Mouse (Mus musculus) left cerebral cortex, adult 18-20 months (tissue): Measurements from ENCODE around the gene Klhl3. TPM values are rescaled to one million over a fixed set of nuclear protein-coding genes. Genes with fewer than 3 reads are reported as not detected.

Source experiments
- DNase-seq, 2 experiments: peaks; one replicate each; pipeline ENCODE4 v3.0.0; 2021 to 2022; ENCODE audit warnings: low spot score in 2 of 2, mixed read lengths in 1 of 2
- total RNA-seq, 2 experiments: library from RNA; stranded (reverse); gene quantifications; 2 replicates each; pipeline ENCODE4 v1.2.3; 2021

Gene Klhl3
- total RNA-seq, 2 experiments from 2014 or later = 30.1 to 33.9 TPM

GRCm38 (mm10) chr13:58067540-58068103, 45.8 kb downstream of the Klhl3 start:
- no peak for DNase-seq

GRCm38 (mm10) chr13:58066496-58067389, 46.6 kb downstream of the Klhl3 start:
- DNase-seq = no peak

GRCm38 (mm10) chr13:58066081-58066495, 47.3 kb downstream of the Klhl3 start:
- peak; percentile 41 to 58 for DNase-seq

GRCm38 (mm10) chr13:58065316-58065715, 48.1 kb downstream of the Klhl3 start:
- peak; percentile 30 to 49 for DNase-seq

GRCm38 (mm10) chr13:58057953-58058870, 55.2 kb downstream of the Klhl3 start:
- no peak for DNase-seq

- no peak for DNase-seq
Measured at GRCm38 (mm10) chr13:58056618-58057017, 56.8 kb downstream of the Klhl3 start.

- no peak for DNase-seq
Measured at GRCm38 (mm10) chr13:58053628-58054027, 59.8 kb downstream of the Klhl3 start.

- no peak for DNase-seq
Measured at GRCm38 (mm10) chr13:58051654-58052053, 61.7 kb downstream of the Klhl3 start.

GRCm38 (mm10) chr13:58051251-58051650, 62.1 kb downstream of the Klhl3 start:
- no peak for DNase-seq

GRCm38 (mm10) chr13:58049121-58049520, 64.3 kb downstream of the Klhl3 start:
- no peak for DNase-seq

- DNase-seq = no peak
Measured at GRCm38 (mm10) chr13:58048076-58048475, 65.3 kb downstream of the Klhl3 start.

- DNase-seq = no peak
Measured at GRCm38 (mm10) chr13:58046178-58046577, 67.2 kb downstream of the Klhl3 start.

- DNase-seq = peak; percentile 44 to 56
Measured at GRCm38 (mm10) chr13:58045278-58045677, 68.1 kb downstream of the Klhl3 start.

- DNase-seq = peak in 1 of 2 experiments; percentile 40
Measured at GRCm38 (mm10) chr13:58043278-58043677, 70.1 kb downstream of the Klhl3 start.

- no peak for DNase-seq
Measured at GRCm38 (mm10) chr13:58040112-58040511, 73.3 kb downstream of the Klhl3 start.

GRCm38 (mm10) chr13:58037506-58037905, 75.9 kb downstream of the Klhl3 start:
- no peak for DNase-seq

GRCm38 (mm10) chr13:58035470-58036156, 77.8 kb downstream of the Klhl3 start:
- DNase-seq = peak; percentile 75 to 81

GRCm38 (mm10) chr13:58034985-58035384, 78.4 kb downstream of the Klhl3 start:
- no peak for DNase-seq

- no peak for DNase-seq
Measured at GRCm38 (mm10) chr13:58034507-58034906, 78.9 kb downstream of the Klhl3 start.

- DNase-seq = peak in 1 of 2 experiments; percentile 64
Measured at GRCm38 (mm10) chr13:58031755-58032154, 81.6 kb downstream of the Klhl3 start.

GRCm38 (mm10) chr13:58027115-58027514, 86.3 kb downstream of the Klhl3 start:
- DNase-seq = no peak
